Mouse (Mus musculus) thymus, postnatal 14 days (tissue): ENCODE data around the gene Cage1.

ENCODE experiments used
- DNase-seq: peaks from one replicate; pipeline ENCODE4 v3.0.0; 2021

Gene Cage1

DNA sequence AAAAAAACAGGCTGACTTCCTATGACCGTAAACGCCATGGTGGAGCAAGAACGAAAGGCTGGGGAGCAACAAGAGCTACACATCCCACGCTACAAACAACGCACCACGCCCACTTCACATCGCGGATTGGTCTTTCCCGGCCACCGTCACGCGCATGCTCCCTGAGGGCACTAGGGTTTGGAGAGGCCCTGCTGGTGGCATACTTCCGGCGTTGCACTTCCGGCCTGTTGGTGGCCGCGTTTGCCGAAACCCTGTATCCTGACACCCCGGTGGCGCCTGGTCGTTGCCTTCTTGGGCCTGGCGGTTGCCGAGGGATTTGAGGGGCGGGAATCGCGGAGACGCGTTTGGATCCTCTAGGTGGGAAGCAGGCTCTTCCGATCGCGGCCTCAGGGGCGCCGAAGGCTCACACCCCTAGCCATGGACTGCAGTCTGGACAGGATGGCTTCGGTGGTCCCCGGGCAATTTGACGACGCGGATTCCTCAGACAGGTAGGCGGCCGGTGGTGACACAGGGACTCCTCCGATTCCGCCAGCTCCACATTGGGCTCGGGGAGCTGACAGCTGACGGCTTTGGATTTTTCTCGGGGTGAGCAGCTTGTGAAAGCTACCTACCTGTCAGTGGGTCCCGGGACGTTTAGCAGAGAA, at the start of gene Cage1:
Cage1 (minus strand) TSS at position 26 of the 644 bp plus-strand sequence.
- peak; percentile 97 for DNase-seq

DNA sequence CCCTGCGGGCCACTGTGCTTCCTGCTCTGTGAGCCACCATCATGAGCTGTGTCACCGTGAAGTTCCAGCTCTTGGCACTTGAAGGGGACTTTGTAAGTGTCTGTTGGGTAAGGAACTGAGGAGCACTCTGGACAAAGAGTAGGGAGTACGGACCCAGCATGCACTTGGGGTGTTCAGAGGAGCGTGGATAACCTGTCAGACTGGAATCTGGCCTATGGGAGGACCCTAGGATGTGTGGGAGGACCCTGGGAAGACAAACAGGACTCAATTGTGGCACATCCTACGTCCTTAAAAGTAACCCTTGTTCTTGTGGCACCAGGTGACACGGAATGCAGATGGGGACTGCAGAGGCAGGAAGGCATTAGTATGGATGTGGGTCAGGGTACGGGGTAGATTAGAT, 44.3 kb upstream of the Cage1 start:
- DNase-seq, result no peak

DNA sequence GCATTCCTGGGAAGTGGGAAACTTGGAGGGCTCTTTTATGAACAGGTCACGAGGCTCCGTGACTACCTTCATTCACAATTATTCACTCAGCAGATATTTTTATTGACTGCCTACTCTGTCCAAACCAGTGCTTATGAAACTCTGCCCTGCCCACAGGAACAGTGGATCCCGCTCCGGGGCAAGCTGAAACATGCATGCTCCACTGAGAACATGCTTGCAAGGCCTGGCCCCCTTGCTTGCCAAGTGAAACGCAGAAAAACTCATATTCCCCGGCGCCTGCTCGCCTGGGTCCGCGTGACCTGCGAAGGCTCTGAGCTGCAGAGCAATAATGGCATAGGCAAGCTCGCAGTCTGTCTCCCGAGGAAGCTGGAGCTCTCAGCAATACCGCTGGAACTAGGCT, 43.9 kb upstream of the Cage1 start:
- DNase-seq, result no peak

DNA sequence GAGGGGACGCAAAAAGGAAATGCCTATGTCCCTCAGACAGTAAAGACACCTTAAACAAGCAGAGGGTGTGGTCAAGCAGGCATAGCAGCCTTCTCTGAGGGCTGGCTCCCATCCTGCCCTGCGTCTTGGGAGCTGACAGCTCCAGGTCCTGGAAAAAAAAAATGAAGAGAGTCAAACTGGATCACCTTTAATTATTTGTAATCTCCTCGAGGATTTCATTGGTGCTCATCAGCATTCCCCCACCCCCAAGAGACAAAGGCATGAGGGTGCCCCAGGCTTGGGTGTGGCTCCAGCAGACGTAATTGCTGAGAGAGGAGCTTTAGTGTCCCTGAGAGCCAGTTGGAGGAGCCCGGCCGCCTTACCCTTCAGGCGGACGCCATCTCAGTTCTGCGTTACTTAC, 43.1 kb upstream of the Cage1 start:
- no peak for DNase-seq

DNA sequence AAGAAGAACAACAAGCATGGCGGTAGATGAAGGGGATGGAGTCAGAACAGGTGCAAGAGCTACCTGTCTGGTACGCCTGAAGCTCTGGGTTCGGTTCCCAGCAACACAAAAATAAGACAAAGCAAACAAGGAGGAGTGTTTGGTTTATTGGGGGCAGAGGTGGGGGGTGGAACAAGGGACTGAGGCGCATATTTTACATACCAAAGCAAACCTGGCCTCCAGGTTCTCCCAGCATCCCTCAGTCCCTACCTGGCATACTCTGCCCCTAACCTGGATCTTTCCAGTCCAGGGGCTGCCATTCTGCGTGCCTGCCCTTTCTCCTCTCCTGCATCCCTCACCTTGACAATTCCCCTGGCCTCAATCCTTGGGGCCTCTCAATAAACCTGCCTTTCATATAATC, 42.5 kb upstream of the Cage1 start:
- DNase-seq, result no peak

DNA sequence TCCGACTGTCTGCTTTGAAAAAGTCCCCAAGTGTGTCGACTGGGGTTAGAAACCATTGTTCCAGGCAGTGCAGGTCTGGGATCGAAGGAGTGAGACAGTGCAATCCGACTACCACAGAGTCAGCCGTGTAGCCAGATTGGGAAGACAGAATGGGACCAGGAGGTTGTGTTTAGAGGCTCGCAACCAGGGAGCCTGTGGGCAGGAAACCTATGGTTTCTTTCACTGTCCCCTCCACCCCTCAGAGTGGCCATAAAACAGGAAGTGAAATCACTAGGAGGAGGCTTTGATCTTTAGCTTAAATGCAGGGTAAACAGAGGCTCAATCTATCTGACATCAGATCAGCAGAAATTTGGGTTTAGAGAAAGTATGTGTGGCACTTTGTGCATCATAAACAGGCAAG, 42.0 kb upstream of the Cage1 start:
- no peak for DNase-seq

DNA sequence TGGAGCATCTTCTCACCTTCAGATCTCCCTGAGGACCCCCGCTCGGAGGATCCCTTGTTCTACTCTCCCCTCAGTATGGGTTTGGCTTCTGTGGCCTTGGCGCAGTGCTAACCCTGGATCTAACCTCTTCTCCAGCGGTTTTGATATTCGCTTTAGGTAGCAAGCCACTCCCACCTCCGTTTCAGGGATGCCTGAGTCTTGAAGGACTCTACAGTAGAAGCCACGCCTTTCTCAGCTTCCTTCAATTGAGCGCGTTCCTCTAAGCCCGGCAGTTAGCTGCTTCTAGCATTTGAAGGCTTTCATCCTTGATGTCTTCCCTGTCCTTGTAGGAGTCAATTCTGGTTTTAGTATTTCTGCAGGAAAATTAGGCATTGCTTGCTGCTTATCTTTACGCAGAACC, 40.2 kb upstream of the Cage1 start:
- peak; percentile 29 for DNase-seq

DNA sequence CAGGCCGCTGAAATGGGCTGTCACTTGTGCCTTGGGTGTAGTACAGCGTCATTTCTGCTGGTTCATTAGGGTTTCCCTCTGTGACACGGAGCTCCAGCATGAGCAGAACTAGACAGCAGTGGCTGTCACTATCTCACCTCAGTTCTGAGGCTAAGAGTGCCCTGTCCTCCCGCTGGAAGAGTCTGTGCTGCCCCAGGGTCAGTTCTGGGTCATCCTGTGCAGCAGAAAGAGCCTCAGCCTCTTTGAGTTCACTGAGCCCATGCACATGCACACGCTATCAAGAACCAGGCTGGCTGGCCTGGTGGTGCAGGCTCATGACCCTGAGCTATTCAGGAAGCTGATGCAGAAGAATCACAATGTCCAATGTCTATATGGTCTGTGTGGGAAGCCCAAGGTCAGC, 37.5 kb upstream of the Cage1 start:
- DNase-seq, result no peak

DNA sequence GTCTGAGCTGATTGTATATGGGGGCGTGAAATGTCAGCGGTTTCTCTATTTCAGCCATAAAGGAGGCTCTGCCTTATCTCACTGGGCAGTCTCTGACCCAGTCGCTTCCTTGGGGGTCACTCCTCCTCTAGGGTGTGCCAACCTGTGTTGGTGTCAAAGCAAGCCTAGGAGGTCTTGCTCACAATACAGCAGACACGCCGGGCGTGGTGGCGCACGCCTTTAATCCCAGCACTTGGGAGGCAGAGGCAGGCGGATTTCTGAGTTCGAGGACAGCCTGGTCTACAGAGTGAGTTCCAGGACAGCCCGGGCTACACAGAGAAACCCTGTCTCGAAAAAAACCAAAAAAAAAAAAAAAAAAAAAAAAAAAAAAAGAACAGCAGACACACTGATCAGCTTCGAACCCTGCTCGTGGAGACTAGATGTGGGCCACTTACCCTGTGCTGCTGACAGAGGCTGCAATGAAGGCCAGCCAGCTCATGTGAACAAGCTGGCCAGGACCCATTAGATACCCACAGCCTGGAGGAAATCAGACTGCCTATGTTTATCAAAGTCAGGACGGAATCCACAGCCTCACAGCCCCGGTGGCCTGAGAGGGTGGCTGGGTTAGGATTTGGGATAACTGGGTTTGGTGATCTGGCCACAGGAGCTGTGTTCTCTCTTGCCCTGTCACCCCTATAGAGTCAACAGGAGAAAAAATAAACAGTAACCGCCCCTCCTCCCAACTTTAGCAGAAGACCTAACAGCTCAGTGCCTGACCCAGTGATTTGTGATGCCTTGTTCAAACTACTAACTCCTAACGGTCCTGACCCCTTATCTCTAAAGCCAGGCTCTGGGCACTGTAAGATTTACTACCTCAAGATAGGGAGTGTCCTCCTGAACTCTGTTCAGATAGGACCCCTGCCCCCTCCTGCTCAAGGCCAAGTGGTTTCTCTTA, 36.8 kb upstream of the Cage1 start:
- DNase-seq, result no peak

DNA sequence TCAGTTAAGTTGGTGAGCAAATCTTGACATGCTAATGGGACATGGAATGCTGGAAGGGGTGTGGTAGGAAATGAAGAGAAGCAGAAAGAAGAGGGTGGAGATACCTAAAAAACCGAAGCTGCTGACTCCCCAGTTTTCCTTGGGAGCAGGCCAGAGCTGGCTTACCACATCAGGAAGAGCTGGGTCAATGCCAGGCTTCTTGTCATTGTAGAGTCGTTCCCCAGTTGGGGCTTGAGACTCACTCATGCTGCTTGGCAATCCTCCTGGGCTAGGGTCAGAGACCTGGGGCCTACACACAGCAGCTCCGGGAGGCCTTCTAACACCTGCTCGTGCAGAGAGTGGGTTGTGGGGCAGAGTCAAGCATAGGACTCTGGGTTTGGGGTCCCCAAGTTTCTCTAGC, 34.1 kb upstream of the Cage1 start:
- DNase-seq, result no peak

DNA sequence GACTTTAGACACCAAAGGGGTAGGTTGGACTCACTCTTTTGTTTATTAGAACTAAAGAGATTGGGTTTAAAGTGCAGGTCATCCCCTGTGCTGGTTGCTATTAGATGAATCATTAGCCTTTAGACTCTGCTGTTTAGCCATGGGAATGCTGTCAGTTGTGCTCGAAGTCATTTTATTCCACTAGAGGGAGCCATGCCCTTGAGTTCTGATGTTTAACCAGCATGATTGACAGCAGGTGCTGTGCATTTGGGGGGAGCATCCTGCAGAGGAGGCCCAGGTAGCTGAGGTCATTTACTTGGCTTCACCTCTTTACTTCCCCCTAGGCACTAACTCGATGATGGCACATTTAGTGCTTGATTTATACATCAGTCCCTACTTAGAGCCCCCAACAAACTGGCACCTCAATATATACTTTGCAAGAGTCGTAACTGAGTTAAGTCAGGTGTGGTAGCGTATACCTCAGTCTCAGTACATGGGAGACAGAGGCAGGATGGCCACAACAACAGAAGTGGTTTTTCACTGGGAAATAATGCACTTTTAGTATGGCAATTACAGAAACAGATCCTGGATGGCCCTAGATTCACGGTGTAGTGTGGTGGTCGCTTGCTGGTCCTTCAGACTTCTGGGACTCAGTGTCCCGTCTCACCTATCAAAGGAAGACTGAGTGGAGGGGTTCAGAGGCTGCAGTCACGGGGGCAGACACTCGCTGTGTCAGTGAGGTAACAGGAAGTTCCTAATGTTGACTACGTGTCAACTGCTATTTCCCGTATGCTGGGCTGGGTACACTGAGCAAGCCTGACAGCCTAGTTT, 28.2 kb upstream of the Cage1 start:
- DNase-seq, result peak; percentile 52

DNA sequence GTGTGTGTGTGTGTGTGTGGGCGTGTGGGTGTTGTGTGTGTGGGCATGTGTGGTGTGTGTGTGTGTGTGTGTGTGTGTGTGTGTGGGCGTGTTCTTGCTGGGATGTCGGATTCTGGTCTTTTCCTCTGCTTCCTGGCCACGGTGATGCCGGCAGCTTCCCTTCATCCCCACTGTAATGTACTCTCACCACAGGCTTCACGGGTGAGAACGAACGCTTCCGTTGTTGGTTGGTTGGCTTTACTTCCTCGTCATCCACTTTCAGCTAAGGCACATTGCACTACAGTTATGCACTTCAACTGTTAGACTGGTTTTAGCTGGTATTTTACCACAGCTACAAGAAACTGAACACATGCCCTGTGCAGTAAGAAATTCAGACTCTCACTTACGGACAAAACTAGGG, 25.8 kb upstream of the Cage1 start:
- no peak for DNase-seq

DNA sequence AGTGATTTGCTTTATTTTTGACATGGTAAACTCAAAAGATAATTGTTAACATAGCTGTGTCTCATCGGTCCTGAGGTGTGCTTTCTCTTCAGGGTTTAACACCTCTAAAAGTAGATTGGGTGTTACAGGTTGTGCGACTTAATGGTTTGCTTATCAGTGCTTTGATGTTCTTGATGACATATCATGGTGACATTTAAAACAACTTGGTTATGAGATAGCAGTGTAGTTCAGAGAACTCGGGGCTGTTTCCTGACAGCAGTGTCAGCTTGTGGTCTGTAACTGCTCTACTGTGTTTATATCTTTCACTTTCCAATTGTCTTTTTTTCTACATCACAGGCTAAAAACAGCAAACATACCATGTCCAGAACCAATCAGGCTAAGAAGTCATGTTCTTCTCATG, 13.0 kb upstream of the Cage1 start:
- DNase-seq, result no peak

DNA sequence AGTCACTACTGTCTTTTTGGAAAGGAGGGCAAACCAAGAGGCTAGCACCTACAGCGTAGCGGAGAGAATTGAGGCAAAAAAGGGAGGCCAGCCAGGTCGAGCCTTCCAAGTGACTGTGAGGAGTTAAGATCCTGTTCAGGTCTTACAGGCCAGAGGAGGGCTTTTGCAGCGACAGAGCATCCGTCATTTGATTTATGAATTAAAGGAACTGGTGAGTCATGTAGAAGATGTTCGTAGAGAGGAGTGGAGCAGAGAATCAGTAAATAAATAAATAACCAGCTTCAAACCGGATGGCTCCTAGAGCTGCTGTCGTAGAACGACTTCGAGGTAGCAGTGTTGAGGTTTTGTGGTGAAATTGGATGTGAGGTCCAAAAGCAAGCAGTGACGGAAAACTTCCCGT, 942 bp upstream of the Cage1 start:
- DNase-seq, result peak; percentile 16

DNA sequence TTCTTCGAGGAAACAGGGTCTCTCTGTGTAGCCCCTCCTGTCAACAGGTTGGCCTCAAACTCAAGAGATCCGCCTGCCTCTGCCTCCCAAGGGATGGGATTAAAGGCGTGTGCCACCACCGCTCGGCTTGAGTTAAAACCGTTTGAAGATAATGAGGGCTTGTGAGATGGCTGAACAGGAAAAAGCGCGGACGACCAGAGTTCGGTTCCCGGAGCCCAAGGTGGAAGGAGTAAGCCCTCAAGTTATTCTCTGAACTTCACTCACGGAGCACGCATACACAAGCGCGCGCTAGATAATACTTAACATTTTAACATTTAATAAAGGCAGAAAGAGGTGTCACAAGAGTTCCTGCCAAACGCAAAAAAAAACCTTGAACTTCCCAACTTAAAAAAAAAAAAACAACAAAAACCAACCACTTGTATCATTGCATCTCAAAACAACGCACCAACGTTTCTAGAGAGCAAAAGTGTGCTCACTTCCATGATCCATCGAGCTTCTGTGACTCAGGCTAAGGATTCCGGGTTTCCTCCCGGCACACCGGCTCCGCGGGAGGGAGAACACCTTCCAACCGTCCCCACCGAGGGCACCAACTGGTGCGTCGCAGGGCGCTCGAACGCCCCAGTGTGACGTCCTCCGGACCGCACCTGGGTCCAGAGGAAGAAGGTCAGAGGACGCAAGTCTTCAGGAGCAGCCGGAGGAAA, 376 bp downstream of the Cage1 start, which contains the start of gene Riok1:
Riok1 (plus strand) TSS at position 653 of the 701 bp plus-strand sequence.
- peak; percentile 38 for DNase-seq

DNA sequence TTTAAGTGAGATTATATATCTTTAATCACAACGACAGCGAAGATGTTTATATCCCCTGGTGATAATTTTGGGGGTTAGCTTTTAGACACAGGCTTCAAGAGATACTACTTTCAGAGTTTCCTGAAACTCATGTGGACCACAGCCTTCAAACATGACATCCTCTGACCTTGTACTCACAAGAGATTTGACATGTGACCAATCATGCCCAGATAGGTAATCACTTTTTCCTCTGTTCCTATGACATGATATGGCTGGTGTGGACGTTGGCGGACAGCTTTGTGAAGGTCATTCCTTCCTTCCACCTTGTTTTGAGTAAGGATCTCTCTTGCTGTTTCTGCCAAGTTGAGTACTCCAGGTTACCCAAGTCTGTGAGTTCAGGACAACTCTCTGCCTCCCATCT, 8.5 kb downstream of the Cage1 start:
- DNase-seq, result no peak

DNA sequence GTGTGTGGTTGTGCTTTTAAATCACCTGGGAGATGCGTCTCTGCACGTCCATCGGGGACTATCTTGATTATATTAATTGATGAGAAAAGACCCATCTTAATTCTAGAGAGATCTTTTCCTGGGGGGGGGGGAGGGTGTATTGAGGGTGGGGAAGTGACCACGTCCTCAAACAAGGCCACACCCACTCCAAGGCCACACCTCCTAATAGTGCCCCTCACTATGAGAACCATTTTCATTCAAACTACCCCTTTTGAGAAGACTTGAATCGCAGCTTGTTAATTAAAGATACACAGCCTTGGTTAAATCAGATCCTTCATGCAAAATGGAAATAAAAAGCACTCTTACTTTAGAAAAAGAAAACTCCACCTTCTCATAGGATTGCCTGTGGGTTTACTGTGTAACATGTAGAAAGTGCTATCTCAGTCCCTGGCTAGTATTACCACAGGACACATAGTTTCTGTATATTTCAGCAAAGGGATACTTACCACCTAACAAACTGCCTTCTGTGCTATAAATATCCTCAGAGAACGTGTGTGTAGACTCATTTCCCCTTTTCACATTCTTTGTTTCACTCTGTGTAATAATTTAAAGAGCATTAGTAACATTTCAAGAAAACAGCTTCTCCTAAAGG, 9.1 kb downstream of the Cage1 start:
- no peak for DNase-seq

DNA sequence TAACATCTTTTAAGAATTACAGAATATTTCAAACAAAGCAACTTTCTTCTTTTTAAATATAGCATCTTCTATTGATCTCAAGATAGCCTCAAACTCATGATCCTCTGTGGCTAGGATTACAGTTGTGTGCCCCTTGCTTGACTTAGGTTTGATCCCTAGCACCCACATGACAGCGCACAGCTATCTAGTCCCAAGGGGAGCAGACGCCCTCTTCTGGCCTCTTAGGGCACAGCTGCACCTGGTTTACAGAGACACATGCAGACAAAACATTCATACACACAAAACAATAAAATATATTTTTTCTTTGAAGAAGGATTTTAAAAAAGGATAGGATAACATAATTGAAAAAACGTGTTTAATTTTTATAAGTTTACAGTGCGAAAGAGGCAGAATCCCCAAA, 11.0 kb downstream of the Cage1 start:
- peak; percentile 31 for DNase-seq

DNA sequence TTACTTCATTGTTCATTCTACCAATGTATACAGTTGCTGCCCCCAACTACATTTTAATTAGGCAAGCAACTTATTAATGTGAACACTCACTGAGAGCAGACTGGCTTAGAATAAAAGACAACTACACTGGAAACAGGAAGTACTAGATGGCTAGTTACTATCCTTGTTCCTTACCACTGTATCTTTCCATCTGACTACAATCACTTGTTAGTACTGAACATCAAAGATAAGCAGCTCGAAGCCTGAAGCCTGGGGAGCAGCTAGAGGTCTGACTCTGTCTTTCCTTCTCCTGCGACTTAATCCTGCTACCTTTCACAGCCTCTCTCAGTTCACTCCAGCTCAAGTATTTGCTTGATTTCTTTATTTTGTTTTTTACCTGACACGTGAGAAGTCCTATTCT, 18.1 kb downstream of the Cage1 start:
- no peak for DNase-seq

DNA sequence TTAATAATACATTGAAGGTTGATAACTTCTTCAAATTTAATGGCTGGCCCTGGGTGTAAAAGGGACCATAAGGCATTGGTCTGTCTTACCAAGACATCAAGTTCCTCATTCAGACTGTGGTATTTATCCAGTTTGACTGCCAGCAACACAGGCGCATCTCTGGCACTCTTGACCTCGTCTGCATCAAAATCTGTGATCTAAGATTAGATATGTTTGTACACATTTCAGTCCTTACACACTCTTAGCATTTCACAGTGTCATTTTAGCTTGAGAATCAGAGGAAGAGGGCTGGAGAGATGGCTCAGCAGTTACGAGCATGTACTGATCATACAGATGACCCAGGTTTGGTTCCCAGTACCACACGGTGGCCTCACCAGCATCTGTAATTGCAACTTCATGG, 21.3 kb downstream of the Cage1 start:
- DNase-seq, result no peak

DNA sequence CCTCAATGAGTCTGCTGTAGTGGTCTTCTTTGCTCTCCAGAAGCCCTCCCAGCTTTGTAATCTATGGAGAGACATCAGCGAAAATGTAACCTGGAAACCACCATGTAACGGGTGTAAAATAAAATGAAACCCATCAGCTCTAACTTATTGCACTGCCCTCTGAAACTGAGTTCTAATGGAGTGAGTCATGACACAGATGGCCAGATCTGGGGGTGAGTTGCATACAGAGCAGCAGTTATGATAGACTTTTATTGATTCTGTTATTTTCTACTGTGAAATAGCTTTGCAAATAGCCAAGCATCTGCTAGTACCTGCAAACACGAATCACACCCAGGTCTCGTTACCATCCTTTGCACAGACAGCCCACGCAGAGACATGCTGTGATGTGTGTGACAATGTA, 24.4 kb downstream of the Cage1 start:
- no peak for DNase-seq

DNA sequence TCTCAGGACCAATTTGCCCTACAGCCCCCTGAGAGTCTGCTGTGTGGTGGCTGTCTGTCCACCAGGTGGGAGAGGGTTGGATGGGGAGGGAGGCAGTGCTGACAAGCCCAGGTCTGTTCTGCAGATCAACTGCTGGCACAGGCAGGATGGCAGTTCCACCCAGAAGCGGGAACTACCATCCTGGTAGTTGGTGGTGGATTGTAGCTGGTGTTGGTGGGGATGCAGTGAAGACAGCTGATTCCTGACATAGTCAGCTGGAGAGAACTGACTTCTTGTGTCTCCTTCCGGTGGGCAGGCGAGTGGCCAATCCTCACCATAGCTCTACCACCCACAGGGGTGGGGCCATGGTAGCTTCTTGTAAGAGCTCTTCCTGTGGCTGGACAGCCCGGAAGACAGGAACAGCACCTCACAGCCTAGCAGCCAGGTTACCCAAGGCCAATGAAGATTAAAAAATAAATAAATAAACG, 26.4 kb downstream of the Cage1 start:
- peak; percentile 14 for DNase-seq
